In genomic region chr7:126645708-126646107, GRCm38 (mm10) we compare ENCODE assay signal across 21 mouse cellular contexts. TPM values are rescaled to one million over a fixed set of nuclear protein-coding genes. Genes with fewer than 3 reads are reported as not detected.
DNase-seq lines count a peak whose midpoint lies in the region; ATAC-seq and TF ChIP-seq lines count a peak whose summit lies in the region.
"Had no signal": no experiment of that assay in that cellular context is flagged by ENCODE, and none has a peak within 500 bp of the region (broad histone marks: within the 10 kb centered on the region; RNA-seq: fewer than 3 reads in every experiment).

No protein-coding gene starts in this region.

- no peak for ATAC-seq in heart, embryonic 12.5 days (ENCODE audit: insufficient number of reproducible peaks, low FRiP score)
- ATAC-seq: activated CD4-positive, CD25-positive, alpha-beta regulatory T cell, adult 4 months; midbrain, embryonic 13.5 days had no signal

- no peaks in the 10 kb centered on the region for H3K27me3 ChIP-seq in heart, embryonic 12.5 days (replicated peaks)
- no peaks in the 10 kb centered on the region for H3K27me3 ChIP-seq in splenic B cell, adult 2 months (ENCODE audit: control insufficient read depth, insufficient read depth, low read length, poor library complexity, severe bottlenecking)
- H3K27me3 ChIP-seq: embryonic facial prominence, embryonic 15.5 days; midbrain, embryonic 13.5 days; neural tube, embryonic 15.5 days had no signal

- H3K4me3 ChIP-seq in heart, embryonic 12.5 days: no peak overlapping the region
- no peak overlapping the region for H3K4me3 ChIP-seq in lung, adult 2 months (replicated peaks; ENCODE audit: extremely low read depth, low read depth, low read length)
- H3K4me3 ChIP-seq: embryonic facial prominence, embryonic 15.5 days; hindbrain, embryonic 10.5 days; layer of hippocampus, adult 2 months; midbrain, embryonic 13.5 days; myocyte; neural tube, embryonic 15.5 days had no signal

- no peak overlapping the region for H3K4me2 ChIP-seq in heart, embryonic 12.5 days
- H3K4me2 ChIP-seq: embryonic facial prominence, embryonic 15.5 days; liver, embryonic 11.5 days; midbrain, embryonic 13.5 days; neural tube, embryonic 15.5 days had no signal

- no peak for TF ChIP-seq POLR2A in lung, adult 2 months (IDR thresholded peaks at IDR 0.05; ENCODE audit: borderline replicate concordance, extremely low read depth, low read depth, low read length)

- no peak overlapping the region for H3K9ac ChIP-seq in heart, embryonic 12.5 days
- H3K9ac ChIP-seq: embryonic facial prominence, embryonic 15.5 days; midbrain, embryonic 13.5 days; neural tube, embryonic 15.5 days had no signal

- no peaks in the 10 kb centered on the region for H3K9me3 ChIP-seq in heart, embryonic 12.5 days (replicated peaks)
- H3K9me3 ChIP-seq: embryonic facial prominence, embryonic 15.5 days; hindbrain, embryonic 10.5 days; midbrain, embryonic 13.5 days; neural tube, embryonic 15.5 days had no signal

- H3K36me3 ChIP-seq in heart, embryonic 12.5 days: no peaks in the 10 kb centered on the region
- no peaks in the 10 kb centered on the region for H3K36me3 ChIP-seq in splenic B cell, adult 2 months (ENCODE audit: control insufficient read depth, insufficient read depth, low read length, poor library complexity, severe bottlenecking)
- H3K36me3 ChIP-seq: embryonic facial prominence, embryonic 15.5 days; hindbrain, embryonic 10.5 days; midbrain, embryonic 13.5 days; neural tube, embryonic 15.5 days had no signal

- no peak overlapping the region for H3K27ac ChIP-seq in heart, embryonic 12.5 days (ENCODE audit: poor library complexity, severe bottlenecking)
- H3K27ac ChIP-seq: embryonic facial prominence, embryonic 15.5 days; hindbrain, embryonic 10.5 days; layer of hippocampus, adult 2 months; midbrain, embryonic 13.5 days; neural tube, embryonic 15.5 days had no signal

- no peak for TF ChIP-seq CTCF in lung, adult 2 months (IDR thresholded peaks at IDR 0.05; ENCODE audit: insufficient read depth, low read length)

- 54% methylated on average over 5 of the region's 5 CpGs for WGBS in heart, embryonic 12.5 days
- WGBS in lung, adult 2 months: 45% methylated on average over 5 of the region's 5 CpGs

- H3K4me1 ChIP-seq in heart, embryonic 12.5 days (replicated peaks): peaks cover 12% of the 10 kb centered on the region
- H3K4me1 ChIP-seq in lung, adult 2 months (ENCODE audit: control insufficient read depth, insufficient read depth, low read length): no peaks in the 10 kb centered on the region

- DNase-seq in heart, adult 18-20 months: peak; percentile 20 to 65
- peak; percentile 29 for DNase-seq in kidney, adult 11 months
- no peak for DNase-seq in kidney, postnatal 4 days
- DNase-seq in kidney, adult 9 months: peak; percentile 55
- peak; percentile 19 for DNase-seq in splenic B cell, adult 2 months (ENCODE audit: low read depth, low spot score)
- DNase-seq in lung, adult 2 months: no peak
- DNase-seq in adrenal gland, postnatal 25 days: no peak
- DNase-seq: cerebellum, postnatal 14 days; embryo, embryonic 11 days; gastrocnemius, postnatal 10 days; left cerebral cortex, postnatal 4 days; thymus, postnatal 4 days had no signal

RNA-seq across cellular contexts. Expression of gene Sgf29, which starts 3.4 kb away (rescaled TPM):
- total RNA-seq in heart, adult 18-20 months (2021): 10 to 100 TPM; 24.8 to 26.5 TPM
- 26.9 and 27.2 TPM in 2 replicates for polyA plus RNA-seq in heart, embryonic 12.5 days (2016; fragmentation: Nextera tagmentation; extraction: Ambion mirVana)
- polyA plus RNA-seq in lung, adult 2 months (2012; rRNA removed): 36.4 and 43.4 TPM in 2 replicates
- 37.5 and 41.1 TPM in 2 replicates for total RNA-seq in adrenal gland, postnatal 25 days (2021)

RNA-seq across cellular contexts. Expression of gene Nupr1, which starts 15.0 kb away (rescaled TPM):
- total RNA-seq in heart, adult 18-20 months (2021): 1 to 10 TPM; 6.1 to 8.0 TPM
- 3.1 and 3.6 TPM in 2 replicates for polyA plus RNA-seq in heart, embryonic 12.5 days (2016; fragmentation: Nextera tagmentation; extraction: Ambion mirVana)
- 48.1 and 102 TPM in 2 replicates for polyA plus RNA-seq in lung, adult 2 months (2012; rRNA removed)
- 12.1 and 20.7 TPM in 2 replicates for total RNA-seq in adrenal gland, postnatal 25 days (2021)

RNA-seq across cellular contexts. Expression of gene Sult1a1, which starts 30.5 kb away (rescaled TPM):
- 10 to 100 TPM; 31.1 to 44.0 TPM for total RNA-seq in heart, adult 18-20 months (2021)
- polyA plus RNA-seq in heart, embryonic 12.5 days (2016; fragmentation: Nextera tagmentation; extraction: Ambion mirVana): 3.7 TPM in 2 replicates
- polyA plus RNA-seq in lung, adult 2 months (2012; rRNA removed): 55.6 and 69.2 TPM in 2 replicates
- 29.6 and 31.0 TPM in 2 replicates for total RNA-seq in adrenal gland, postnatal 25 days (2021)
- polyA plus RNA-seq: myocyte had no signal

RNA-seq across cellular contexts. Expression of gene Bola2, which starts 49.5 kb away (rescaled TPM):
- 10 to 100 TPM; 60.1 to 60.4 TPM for total RNA-seq in heart, adult 18-20 months (2021)
- polyA plus RNA-seq in heart, embryonic 12.5 days (2016; fragmentation: Nextera tagmentation; extraction: Ambion mirVana): 102 and 120 TPM in 2 replicates
- polyA plus RNA-seq in lung, adult 2 months (2012; rRNA removed): 38.2 and 39.6 TPM in 2 replicates
- total RNA-seq in adrenal gland, postnatal 25 days (2021): 83.3 and 85.8 TPM in 2 replicates

RNA-seq across cellular contexts. Expression of gene Slx1b, which starts 49.9 kb away (rescaled TPM):
- 1 to 10 TPM; 3.7 to 4.1 TPM for total RNA-seq in heart, adult 18-20 months (2021)
- polyA plus RNA-seq in heart, embryonic 12.5 days (2016; fragmentation: Nextera tagmentation; extraction: Ambion mirVana): 6.9 and 7.5 TPM in 2 replicates
- polyA plus RNA-seq in lung, adult 2 months (2012; rRNA removed): 23.4 and 27.7 TPM in 2 replicates
- total RNA-seq in adrenal gland, postnatal 25 days (2021): 12.8 and 17.5 TPM in 2 replicates

Comparison
In these comparisons a context has a peak if more than half of its experiments do, and no peak if none do; other contexts are left out.
1. DNase-seq: peak in heart, adult 18-20 months (2 of 2), kidney, adult 11 months (single experiment), kidney, adult 9 months (single experiment) and splenic B cell, adult 2 months (single experiment); none in kidney, postnatal 4 days (0 of 2), lung, adult 2 months (single experiment) and adrenal gland, postnatal 25 days (single experiment).